Mouse (Mus musculus): ENCODE data around the gene Gm853. TPM values are rescaled to one million over a fixed set of nuclear protein-coding genes. Genes with fewer than 3 reads are reported as not detected.

The Gm853 gene
- polyA plus RNA-seq, 2 experiments, result not detected

GRCm38 (mm10) chr4:130177536-130177935 lies 44.7 kb downstream of the Gm853 start:
- peaks cover 10 to 19% of the 10 kb centered on the region in 2 experiments for H3K4me1 ChIP-seq (replicated peaks; ENCODE audit: control insufficient read depth in 2 of 2, insufficient read depth in 2 of 2, low read length in 1 of 2)
- H3K4me3 ChIP-seq (ENCODE audit: insufficient read depth in 1 of 2, low read depth in 2 of 2, low read length in 2 of 2), result no peak overlapping the region
- DNase-seq (ENCODE audit: low read depth in 3 of 3, low spot score in 3 of 3), result no peak
- H3K27ac ChIP-seq, result no peak overlapping the region
- peaks cover 10% of the 10 kb centered on the region for H3K27me3 ChIP-seq (ENCODE audit: control insufficient read depth, insufficient read depth, low read length)
- H3K9ac ChIP-seq (replicated peaks), result no peak overlapping the region
- no peak overlapping the region for H3K4me2 ChIP-seq (ENCODE audit: low read depth)
- H3K36me3 ChIP-seq (replicated peaks; ENCODE audit: control insufficient read depth, insufficient read depth, low read depth), result no peaks in the 10 kb centered on the region
- no peak for ATAC-seq (ENCODE audit: insufficient read depth)
- H3K9me3 ChIP-seq (ENCODE audit: control insufficient read depth, low read length), result no peaks in the 10 kb centered on the region
- TF ChIP-seq CTCF (IDR thresholded peaks at IDR 0.05; ENCODE audit: low read depth), result no peak
- TF ChIP-seq EP300 (IDR thresholded peaks at IDR 0.05; ENCODE audit: low read depth), result no peak
- 55% methylated on average over 7 of the region's 7 CpGs for WGBS (ENCODE audit: insufficient replicate concordance)

- TF ChIP-seq CTCF (IDR thresholded peaks at IDR 0.05; ENCODE audit: low read depth) (no peak), EP300 (IDR thresholded peaks at IDR 0.05; ENCODE audit: low read depth) (no peak)
- H3K36me3 ChIP-seq (replicated peaks; ENCODE audit: control insufficient read depth, insufficient read depth, low read depth), result no peaks in the 10 kb centered on the region
- H3K4me2 ChIP-seq (ENCODE audit: low read depth), result no peak overlapping the region
- peaks cover 10 to 22% of the 10 kb centered on the region in 2 experiments for H3K4me1 ChIP-seq (replicated peaks; ENCODE audit: control insufficient read depth in 2 of 2, insufficient read depth in 2 of 2, low read length in 1 of 2)
- peaks cover 10% of the 10 kb centered on the region for H3K27me3 ChIP-seq (ENCODE audit: control insufficient read depth, insufficient read depth, low read length)
- no peak overlapping the region for H3K9ac ChIP-seq (replicated peaks)
- no peak overlapping the region for H3K27ac ChIP-seq
- H3K9me3 ChIP-seq (ENCODE audit: control insufficient read depth, low read length), result no peaks in the 10 kb centered on the region
- WGBS (ENCODE audit: insufficient replicate concordance), result 46% methylated on average over 4 of the region's 4 CpGs
- H3K4me3 ChIP-seq (ENCODE audit: insufficient read depth in 1 of 2, low read depth in 2 of 2, low read length in 2 of 2), result no peak overlapping the region
- DNase-seq (ENCODE audit: low read depth in 3 of 3, low spot score in 3 of 3) (no peak), ATAC-seq (ENCODE audit: insufficient read depth) (no peak)
These were observed 45.1 kb downstream of the Gm853 start for GRCm38 (mm10) chr4:130177087-130177486.

- Histone ChIP-seq H3K27me3 (ENCODE audit: control insufficient read depth, insufficient read depth, low read length) (peaks cover 10% of the 10 kb centered on the region), H3K4me1 (replicated peaks; ENCODE audit: control insufficient read depth in 2 of 2, insufficient read depth in 2 of 2, low read length in 1 of 2) (peaks cover 10 to 24% of the 10 kb centered on the region in 2 experiments), H3K4me2 (ENCODE audit: low read depth) (no peak overlapping the region), H3K4me3 (ENCODE audit: insufficient read depth in 1 of 2, low read depth in 2 of 2, low read length in 2 of 2) (no peak overlapping the region), H3K9me3 (ENCODE audit: control insufficient read depth, low read length) (no peaks in the 10 kb centered on the region), H3K27ac (no peak overlapping the region), H3K36me3 (replicated peaks; ENCODE audit: control insufficient read depth, insufficient read depth, low read depth) (no peaks in the 10 kb centered on the region), H3K9ac (replicated peaks) (no peak overlapping the region)
- TF ChIP-seq CTCF (IDR thresholded peaks at IDR 0.05; ENCODE audit: low read depth) (no peak), EP300 (IDR thresholded peaks at IDR 0.05; ENCODE audit: low read depth) (no peak)
- DNase-seq (ENCODE audit: low read depth in 3 of 3, low spot score in 3 of 3) (no peak), ATAC-seq (ENCODE audit: insufficient read depth) (no peak)
- WGBS (ENCODE audit: insufficient replicate concordance), result 65% methylated on average over 5 of the region's 5 CpGs
These were observed 46.0 kb downstream of the Gm853 start for GRCm38 (mm10) chr4:130176156-130176720.

GRCm38 (mm10) chr4:130175072-130175711 lies 47.0 kb downstream of the Gm853 start, which contains the start of gene Tinagl1:
Gene Tinagl1 (minus strand): TSS chr4:130175122.
- Histone ChIP-seq H3K27me3 (ENCODE audit: control insufficient read depth, insufficient read depth, low read length) (peaks cover 10% of the 10 kb centered on the region), H3K4me3 (ENCODE audit: insufficient read depth in 1 of 2, low read depth in 2 of 2, low read length in 2 of 2) (peak within 1 kb of the TSS; percentile 60 to 66), H3K4me1 (replicated peaks; ENCODE audit: control insufficient read depth in 2 of 2, insufficient read depth in 2 of 2, low read length in 1 of 2) (peaks cover 10 to 24% of the 10 kb centered on the region in 2 experiments), H3K4me2 (ENCODE audit: low read depth) (peak within 1 kb of the TSS; percentile 63), H3K27ac (peak within 1 kb of the TSS; percentile 58), H3K9me3 (ENCODE audit: control insufficient read depth, low read length) (no peaks in the 10 kb centered on the region), H3K36me3 (replicated peaks; ENCODE audit: control insufficient read depth, insufficient read depth, low read depth) (no peaks in the 10 kb centered on the region), H3K9ac (replicated peaks) (peak within 1 kb of the TSS; percentile 72)
- TF ChIP-seq EP300 (IDR thresholded peaks at IDR 0.05; ENCODE audit: low read depth) (no peak), CTCF (IDR thresholded peaks at IDR 0.05; ENCODE audit: low read depth) (no peak)
- DNase-seq (ENCODE audit: low read depth in 3 of 3, low spot score in 3 of 3), result no peak
- ATAC-seq (ENCODE audit: insufficient read depth), result no peak
- WGBS (ENCODE audit: insufficient replicate concordance), result 6% methylated on average over 14 of the region's 14 CpGs

- ATAC-seq (ENCODE audit: insufficient read depth), result peak; percentile 80
- Histone ChIP-seq H3K27ac (peak overlapping the region; percentile 58), H3K4me3 (ENCODE audit: insufficient read depth in 1 of 2, low read depth in 2 of 2, low read length in 2 of 2) (peak overlapping the region; percentile 60 to 66), H3K4me1 (replicated peaks; ENCODE audit: control insufficient read depth in 2 of 2, insufficient read depth in 2 of 2, low read length in 1 of 2) (peaks cover 10 to 24% of the 10 kb centered on the region in 2 experiments), H3K9me3 (ENCODE audit: control insufficient read depth, low read length) (no peaks in the 10 kb centered on the region), H3K36me3 (replicated peaks; ENCODE audit: control insufficient read depth, insufficient read depth, low read depth) (no peaks in the 10 kb centered on the region), H3K9ac (replicated peaks) (peak overlapping the region; percentile 72), H3K4me2 (ENCODE audit: low read depth) (peak overlapping the region; percentile 63), H3K27me3 (ENCODE audit: control insufficient read depth, insufficient read depth, low read length) (peaks cover 10% of the 10 kb centered on the region)
- WGBS (ENCODE audit: insufficient replicate concordance), result 4% methylated on average over 25 of the region's 25 CpGs
- peak; percentile 55 to 61 (median 56) for DNase-seq (ENCODE audit: low read depth in 3 of 3, low spot score in 3 of 3)
- no peak for TF ChIP-seq CTCF (IDR thresholded peaks at IDR 0.05; ENCODE audit: low read depth)
- no peak for TF ChIP-seq EP300 (IDR thresholded peaks at IDR 0.05; ENCODE audit: low read depth)
These were observed 47.7 kb downstream of the Gm853 start for GRCm38 (mm10) chr4:130174335-130175031.

Measured in liver, embryonic 14.5 days (tissue).